Mouse (Mus musculus) 416B (cell line): ENCODE data around the gene Tkt.
A peak's percentile ranks its signal among the peaks of the same experiment; 100 is the strongest.

Experiments used
- DNase-seq: peaks from one replicate; pipeline ENCODE4 v3.0.0; 2011; ENCODE audit warnings: low read depth

The Tkt gene

DNA sequence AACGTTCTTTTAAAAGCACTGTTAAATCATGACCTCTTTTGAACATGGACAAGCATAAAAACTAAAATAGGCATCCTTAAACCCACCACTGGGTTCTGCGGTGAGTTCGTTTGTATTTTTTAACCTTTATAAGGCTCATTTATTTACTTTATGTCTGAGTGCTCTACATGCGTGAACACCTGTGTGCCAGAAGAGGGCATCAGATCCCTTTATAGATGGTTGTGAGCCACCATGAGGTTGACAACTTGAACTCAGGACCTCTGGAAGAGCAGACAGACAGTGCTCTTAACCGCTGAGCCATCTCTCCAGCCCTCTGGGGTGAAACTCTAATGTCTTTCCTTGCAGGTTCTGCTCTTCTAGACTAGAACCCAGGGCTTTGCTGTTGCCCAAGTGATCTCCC, 37.2 kb downstream of the Tkt start:
- peak; percentile 39 for DNase-seq

DNA sequence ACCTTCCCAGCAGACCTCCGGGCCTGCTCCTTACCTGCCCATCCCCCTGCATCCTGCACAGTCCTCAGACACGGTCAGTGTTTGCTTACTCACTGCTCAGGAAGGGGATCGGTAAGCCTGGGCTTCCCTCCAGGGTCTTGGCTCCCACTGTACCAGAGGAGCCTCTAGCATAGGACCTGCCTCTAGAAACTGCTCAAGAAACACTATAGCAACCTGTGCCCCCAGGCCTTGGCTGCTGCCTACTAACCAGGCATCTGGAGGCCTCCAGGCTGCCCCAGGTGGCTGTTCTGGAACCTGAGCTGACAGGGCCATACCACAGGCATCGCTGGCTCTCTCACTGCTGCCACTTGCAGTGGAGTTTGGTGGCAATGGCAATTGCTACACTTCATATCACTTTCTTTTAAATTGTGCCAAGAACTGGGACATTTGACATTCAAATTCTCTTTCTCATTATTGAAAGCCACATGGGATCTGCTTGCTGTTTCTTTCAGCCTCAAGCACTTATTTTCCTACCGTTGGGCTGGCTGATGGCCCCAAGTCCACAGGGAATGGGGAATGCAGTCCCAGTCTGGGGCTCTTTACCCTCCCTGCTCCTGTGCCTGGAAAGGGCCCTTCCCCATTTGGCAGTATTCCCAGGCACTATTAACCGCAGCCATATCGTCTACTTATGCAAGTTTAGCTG, 38.8 kb downstream of the Tkt start:
- DNase-seq = peak; percentile 34

DNA sequence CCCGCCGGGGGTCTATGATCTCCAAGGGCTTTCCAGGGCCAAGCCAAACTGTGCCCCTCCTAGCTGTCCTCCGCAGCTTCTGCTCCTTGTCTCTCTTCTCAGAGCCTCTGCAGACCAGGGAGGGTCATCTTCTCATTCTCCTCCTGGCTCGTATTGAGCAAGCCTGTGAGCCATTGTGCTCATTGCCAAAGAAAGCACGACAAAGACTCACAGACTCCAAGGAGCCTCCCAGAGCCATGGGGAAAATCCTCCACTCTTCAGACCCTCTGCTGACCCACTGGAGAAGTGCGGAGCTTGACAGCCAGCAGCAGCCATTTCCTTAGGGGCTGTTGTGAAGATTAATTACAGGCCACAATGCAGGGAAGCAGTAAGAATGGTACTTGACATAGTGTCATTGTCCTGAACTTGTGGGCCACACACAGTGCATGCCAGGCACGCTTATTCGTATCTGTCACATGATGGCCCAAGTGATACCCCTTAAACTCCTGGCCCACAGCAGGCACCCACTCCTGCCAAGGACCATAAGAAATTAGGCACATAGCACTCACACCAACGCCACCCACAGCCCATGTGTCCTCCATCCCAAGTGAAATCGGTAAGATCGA, 42.0 kb downstream of the Tkt start:
- DNase-seq = no peak

DNA sequence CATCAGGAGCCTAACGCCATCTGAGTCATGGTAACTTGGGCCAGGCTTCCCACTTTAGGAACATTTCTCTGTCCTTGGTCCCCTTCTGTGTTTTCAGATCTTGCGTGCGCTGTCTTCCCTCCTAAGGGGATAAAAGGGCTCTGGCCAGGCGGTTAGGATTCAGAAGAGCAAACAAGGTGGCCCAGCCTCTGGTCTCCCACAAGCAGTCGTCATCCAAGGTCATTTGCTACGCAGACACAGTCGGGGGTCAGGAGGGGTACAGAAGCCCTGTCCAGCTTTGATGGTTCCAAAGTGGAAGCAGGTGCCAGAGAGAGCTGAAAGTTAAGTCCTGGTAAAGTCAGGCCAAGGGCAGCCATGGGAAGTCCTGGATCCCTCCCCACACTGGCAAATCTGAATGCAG, 42.8 kb downstream of the Tkt start:
- DNase-seq = no peak

DNA sequence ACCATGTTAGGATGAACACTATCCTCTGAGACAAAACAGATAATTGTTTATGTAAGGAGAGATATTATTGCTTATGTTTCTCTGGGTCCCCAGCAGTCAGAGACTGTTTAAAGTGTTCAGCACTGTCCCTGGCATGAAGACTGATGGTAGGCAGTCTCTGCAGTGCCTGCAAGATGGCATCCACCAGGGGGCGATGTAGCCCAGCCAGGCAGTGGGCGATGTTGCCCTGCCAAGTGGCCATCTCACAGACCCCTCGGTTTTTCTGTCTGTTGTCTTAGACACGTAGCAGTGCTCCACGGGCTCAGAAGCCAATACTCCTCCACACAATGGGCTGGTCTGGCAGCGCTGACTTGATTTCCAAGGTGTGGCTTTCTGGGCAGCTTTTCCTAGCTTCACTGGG, 43.3 kb downstream of the Tkt start:
- peak; percentile 80 for DNase-seq

DNA sequence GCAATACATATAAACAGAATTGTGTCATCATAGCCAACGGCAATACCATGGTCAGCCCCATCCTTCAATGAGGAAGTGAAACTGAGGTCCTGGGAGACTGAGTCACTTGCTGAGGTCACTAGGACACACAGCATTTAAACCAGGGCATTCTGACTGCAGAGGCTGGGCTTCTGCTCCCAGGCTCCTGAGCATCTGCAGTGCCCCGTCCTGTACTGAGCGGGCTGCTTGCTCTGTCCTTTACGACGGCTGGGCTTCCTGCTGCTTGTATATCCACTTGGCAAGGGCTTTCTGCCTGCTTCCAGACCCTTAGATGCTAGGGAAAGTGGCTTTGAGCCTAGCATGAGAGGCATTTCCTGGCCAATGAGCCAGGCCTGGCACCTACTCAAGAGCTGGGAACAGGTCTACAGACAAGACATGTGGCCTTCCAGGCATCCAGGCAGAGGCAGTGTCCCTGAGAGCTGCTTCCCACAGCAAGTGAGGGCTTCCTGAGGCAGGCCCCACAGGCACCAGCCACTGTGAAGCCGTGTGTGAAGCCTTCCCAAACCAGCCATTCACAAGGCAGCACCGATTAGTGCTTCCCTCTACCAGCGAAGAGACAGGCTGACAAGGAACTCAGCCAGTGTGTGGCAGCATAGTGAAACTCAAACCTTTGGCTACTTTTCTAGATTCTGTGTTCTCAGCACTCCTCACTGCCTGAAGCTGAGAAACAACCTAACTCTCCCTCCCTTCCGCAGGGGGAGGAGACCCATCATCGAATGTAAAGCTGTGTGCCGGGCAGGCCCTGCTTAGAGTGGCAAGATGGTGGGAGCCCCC, 45.3 kb downstream of the Tkt start:
- peak; percentile 86 for DNase-seq

DNA sequence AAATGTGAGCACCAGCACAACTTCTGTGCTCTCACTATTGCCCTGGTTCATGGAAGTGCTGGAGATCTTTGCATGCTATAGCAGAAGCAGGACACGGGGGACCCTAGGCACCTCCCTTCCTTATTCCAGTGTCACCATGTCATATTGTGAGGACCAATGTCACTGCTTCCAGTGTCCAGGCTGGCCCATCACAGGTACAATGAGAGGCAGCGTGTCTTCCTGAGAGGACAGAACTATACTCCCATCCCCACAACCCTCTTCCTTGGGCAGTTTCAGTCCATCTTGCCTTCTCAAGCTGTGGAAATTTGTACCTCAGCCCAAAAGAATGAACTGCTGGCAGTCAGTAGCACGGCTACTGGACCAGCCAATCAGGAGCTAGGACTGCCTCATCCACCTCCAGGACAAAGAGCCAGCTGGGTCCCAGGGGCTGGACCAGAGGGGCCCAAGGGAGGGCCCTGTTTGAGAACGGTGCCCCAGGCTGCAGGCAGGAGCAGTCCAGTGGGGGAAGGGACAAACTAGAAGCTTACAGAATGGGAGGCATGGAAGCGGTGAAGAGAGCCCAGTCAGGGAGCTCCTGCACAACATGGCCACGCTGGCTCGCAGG, 46.0 kb downstream of the Tkt start:
- DNase-seq = no peak

DNA sequence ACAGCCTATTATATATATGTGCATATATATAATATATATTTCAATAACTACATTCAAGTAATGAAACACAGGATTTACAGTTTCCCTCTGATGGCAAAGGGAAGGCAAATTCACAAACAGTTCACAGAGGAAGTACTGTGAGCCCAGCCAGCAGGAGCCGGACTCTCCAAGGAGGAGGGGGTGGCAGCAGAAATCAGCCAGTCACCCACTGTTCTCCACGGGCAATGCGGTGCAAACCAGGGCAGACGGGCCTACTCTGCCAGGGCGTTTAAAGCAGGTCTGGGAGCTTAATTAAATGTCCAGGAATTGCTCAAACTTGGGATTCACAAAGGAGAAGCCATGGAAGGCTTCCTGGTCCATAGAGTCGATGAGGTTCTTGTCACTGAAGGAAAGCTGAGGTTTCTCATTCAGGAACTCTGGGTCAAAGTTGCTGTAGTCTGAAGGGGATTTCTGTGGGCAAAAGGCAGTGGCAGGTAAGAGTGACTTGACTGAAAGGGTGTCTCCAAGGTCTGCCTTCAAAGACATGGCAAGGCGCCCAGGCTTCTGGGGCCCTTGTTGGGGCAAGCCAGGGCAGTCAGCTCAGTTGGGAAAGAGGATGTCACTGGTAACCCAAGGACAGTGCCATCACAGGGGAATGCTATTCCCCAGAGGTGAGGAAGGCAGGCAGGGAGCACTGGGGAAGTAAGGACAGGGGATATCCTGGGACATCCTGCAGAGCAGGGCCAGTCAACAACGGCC, 47.6 kb downstream of the Tkt start:
- no peak for DNase-seq

DNA sequence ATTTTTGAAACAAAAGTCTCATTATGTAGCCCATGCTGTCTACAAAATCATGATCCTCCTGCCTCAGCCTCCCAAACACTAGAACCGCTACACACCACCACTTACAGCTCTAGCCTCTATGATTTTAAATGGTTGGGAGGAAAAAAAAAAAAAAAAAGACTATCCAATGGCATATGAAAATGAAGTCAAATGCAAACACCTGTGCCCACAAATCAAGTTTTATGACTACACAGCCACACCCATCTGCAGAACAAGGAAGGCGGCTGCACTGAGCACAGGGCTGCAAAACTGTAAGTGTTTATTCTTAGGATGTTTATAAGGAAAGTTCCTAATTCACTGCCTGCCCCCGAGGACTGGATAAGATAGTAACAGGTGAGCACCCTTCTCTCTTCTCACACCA, 48.2 kb downstream of the Tkt start:
- DNase-seq = no peak

DNA sequence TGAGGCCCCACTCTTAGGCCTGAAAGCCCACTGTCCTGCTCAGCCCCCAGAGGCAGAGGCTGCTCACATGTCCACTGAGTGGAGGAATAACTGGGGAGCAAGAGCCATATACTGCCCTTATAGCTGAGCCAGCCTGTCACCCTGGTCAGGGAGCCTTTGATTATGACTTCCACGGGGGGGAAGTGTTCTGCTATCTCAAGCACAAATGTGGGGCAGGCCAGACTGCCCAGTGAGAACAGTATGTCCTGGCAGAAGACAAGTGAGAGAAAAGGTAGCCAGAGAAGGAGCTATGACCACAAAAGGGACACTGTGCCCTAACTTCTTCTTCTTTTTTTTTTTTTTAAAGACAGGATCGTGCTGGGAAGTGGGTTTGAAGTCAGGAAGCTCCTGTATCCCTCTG, 49.0 kb downstream of the Tkt start:
- DNase-seq = no peak

DNA sequence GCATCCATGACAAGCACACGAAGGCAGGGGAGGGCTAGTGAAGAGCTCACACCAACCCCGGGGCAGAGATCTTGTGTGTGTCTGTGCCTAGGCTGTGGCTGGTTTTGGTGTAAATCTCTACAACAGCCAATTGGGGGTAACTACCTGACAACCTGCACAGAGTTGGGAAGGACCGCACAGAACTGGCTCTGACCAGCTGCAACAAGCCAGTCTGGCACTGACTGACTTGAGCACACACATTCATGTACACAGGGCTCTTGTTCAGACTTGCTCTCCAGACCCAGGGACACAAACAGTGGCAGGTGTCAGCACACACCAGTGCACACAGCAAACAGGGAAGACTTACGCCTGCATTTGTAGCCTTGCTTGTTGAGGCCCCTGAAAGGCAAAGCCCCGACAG, 58.7 kb downstream of the Tkt start:
- no peak for DNase-seq

DNA sequence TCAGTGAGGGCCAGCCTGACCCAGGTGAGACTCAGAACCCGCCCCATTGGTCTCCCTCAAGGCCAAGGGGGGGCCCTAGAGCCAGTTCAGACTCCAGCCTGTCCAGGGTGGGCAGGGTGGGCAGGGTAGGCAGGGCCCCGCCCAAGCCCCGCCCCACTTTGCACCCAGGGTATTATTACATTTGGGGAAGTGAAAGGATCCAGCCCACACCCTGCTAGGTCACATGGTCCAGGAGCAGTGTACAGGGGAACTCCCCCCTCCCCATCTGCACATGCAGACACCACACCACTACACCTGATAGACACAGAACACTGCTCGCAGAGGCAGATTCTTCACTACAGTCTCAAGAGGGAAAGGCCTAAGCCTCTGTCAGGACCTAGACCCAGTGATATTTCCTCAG, 59.5 kb downstream of the Tkt start:
- no peak for DNase-seq

DNA sequence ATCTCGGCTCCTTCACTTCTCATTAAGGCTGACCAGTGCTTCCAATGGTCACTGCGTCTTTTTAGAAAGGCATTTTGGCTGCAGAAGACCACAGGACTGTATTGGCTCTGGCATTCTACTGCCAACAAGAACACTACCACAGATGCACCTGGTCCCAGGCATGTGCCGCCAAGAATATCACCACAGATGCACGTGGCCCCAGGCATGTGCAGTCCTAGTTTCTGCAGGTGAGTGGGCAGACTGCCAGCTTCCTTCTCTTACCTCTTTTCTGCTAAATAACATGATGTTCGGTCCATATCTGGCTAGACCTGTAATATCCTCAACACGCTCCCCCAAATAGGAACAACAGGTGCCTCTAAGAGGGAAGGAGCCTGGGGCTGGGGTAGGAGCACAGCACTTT, 60.0 kb downstream of the Tkt start:
- DNase-seq = no peak

DNA sequence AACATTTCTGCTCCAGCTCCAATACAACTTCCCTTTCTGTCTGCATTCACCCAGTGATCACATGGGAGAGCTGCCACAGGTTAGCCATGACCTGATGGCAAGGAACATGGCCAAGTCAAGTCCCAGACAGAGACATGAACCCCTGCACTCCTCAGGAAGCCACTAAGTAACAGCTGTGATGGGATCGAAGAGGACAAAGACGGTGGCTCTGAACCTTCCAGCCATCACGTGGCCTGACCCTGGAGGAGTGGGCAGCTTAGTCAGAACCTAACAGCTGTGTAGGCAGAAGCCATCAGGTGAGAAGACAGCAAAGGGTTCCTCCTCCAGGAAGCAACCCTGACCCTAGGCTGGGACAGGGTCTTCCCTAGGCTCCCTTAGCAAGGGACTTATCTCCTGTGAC, 61.3 kb downstream of the Tkt start:
- no peak for DNase-seq

DNA sequence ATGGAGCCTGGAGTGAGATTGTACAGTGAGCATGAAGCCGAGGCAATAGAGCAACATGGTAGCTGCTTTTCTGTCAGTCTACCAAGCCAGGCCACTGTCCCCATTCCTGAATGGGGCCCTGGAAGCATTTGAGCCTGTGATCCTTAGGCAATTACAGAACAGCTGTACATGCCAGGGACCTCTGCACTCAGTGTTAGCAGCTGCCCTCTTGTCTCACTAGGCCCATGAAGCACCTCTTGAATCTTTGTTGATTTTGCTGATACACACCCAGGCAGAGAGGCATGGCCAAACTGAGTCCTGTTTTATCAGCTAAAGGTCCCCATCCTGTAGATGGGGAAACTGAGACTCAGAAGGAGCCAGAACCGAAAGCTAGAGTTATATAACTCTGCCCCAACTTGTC, 62.1 kb downstream of the Tkt start:
- DNase-seq = no peak

DNA sequence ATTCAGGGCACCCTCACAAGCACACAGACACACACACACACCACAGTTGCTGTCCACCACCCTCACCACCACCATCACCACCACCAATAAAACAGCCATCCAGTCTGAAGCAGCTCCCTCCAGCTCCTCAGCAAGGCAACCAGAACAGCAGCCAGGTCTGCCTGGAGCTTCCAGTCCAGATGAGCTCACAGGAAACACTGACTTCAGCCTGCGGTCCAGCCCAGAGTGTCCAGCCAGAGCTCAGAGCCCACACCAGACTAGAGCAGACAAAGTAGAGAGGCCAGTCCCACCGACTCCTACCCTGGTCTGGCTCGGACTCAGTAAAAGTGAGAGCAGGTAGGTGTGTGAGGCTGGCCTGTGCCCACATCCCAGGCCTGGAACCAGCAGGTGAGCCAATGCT, 62.8 kb downstream of the Tkt start:
- no peak for DNase-seq

DNA sequence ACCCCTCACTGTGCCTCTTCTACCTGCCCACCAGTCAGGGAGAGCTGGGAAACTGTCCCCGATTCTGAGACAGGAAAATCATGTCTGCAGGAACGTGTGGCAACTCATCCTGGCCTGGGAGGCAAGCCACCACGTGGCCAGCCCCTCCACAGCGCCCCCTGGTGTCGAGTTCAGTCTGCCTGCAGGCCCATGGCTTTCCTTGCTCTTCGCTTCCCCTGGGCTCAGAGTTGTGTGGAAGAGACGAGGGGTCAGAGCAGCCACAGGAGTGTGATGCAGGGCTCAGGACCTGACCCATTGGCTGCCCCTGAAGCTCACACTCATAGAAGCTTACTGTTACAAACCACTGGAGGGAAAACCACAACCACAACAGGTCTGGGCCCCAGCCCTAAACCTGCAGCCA, 64.4 kb downstream of the Tkt start:
- peak; percentile 96 for DNase-seq

DNA sequence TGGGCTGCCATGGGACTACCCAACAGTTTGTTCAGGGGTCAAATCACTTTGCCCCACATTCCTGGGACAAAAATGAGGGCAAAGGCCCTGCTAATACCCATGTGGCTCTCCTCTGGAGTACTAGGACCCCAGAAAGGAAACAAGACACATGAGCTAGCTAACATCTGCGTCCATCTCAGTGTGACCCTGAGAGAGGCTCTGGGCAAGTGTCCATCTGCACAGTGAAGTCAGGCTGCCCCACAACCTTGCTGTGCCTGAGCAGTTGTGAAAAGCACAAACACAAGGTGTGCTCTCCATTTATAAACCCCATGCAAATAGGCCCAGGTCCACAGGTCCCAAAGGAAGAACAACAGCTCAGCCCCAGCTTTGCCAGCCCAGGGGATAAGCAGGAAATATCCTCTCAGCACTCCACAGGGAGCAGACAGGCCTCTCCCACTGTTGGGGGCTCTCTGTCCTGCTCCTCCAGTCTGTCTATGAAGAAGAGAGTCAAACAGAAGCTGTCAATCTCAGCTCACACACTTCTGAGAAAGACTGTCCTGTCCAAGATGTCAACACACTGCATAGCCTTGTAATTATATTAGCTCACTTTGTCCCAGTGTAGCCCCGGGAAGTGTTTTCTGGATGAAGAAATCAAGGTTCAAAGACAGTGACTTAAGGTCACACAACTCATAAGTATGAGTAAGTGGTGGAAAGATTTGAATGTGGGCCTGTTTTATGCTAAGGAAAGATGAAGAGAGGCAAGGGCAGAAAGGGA, 65.0 kb downstream of the Tkt start:
- DNase-seq = no peak

DNA sequence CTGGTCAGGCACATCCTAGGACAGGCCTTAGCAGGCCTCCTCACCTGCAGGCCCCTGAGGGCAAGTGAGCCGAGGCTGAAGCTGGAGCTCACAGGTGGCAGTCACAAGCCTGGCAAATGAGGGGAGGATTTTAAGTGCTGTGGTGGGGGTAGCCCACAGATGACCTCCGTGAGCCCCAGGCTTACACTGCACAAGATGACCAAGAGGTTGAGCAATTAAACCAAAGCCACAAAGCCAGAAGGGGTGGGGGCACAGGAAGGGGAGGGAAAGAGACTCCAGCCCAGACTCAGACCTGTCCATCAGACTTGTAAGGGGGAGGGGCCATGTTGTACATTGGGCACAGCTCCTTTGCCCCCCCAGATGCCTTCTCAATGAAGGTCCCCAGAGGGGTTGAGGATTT, 68.6 kb downstream of the Tkt start:
- DNase-seq = peak; percentile 94

DNA sequence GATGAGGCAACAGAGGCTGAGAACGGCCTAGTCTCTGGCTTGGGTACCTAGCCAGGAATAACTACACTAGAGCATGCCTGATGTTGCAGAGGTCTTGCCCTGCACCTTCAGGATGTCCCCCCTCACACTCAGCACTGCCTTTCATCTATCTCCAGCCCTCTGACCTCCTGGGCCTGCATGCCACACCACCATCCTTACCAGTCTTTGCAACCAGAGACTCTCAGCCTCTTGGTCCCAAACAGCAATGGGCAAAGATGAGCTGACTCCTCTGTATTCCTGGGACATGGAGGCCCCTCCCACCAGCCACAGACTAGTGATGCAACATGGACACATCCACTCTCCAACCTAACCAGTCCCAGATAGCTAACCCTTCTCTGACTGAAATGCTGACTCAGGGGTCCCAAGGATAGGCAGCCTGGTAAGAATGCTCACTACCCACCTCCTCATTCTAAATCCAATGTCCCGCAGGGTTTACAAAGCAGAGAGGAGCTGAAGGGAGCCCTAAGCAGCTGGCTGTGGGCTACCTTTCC, 70.7 kb downstream of the Tkt start:
- no peak for DNase-seq

DNA sequence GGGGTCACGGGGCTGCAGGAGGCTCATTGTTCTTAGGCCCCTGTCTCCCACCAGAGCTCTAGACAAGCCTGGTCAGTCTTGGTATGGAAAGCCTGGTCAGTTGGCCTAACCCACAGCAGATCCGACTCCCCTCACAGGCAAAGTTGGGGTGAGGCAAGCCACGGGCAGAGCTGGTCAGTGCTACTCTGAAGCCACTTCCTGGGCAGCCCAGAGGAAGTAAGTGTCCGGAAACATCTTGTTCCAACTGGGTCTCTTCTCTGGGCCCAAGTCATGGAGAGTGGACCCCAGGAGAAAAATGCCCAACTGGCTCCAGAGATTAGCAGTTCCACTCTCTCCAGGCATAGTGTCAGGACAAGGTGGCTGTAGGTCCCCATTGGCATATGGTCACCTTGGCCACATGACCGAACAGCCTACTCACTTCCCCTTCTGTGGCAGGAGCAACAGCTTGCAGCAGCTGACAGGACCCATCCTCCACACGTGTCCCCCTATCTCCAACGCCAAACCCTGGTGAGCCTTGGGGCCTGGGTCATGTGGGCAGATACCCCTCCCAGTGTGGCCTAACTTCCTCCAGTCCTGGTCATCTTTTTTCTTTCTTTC, 71.9 kb downstream of the Tkt start:
- DNase-seq = peak; percentile 95
